14 mouse cellular contexts compared by ENCODE assay signal in genomic region chr6:84882663-84883517, GRCm38 (mm10).
DNase-seq lines count a peak whose midpoint lies in the region; ATAC-seq and TF ChIP-seq lines count a peak whose summit lies in the region.
"Had no signal": no experiment of that assay in that cellular context is flagged by ENCODE, and none has a peak within 500 bp of the region (broad histone marks: within the 10 kb centered on the region; RNA-seq: fewer than 3 reads in every experiment).

No protein-coding gene starts in this region.

- peak; percentile 14 for DNase-seq in kidney, adult 2 months
- DNase-seq in kidney, adult 8-10 months = no peak
- peak; percentile 7 for DNase-seq in embryo, embryonic 11 days
- no peak for DNase-seq in midbrain, embryonic 10.5 days (ENCODE audit: low spot score)
- no peak for DNase-seq in cerebellum, postnatal 4 days (ENCODE audit: low spot score in 2 of 2)
- DNase-seq in adrenal gland, postnatal 10 days = no peak
- DNase-seq: cerebellum, adult 18-20 months; gastrocnemius, adult 2 months; thymus, postnatal 14 days had no signal

- H3K9me3 ChIP-seq in liver, embryonic 16.5 days (replicated peaks; ENCODE audit: control insufficient read depth, low read length) = no peaks in the 10 kb centered on the region
- no peaks in the 10 kb centered on the region for H3K9me3 ChIP-seq in stomach, embryonic 15.5 days
- H3K9me3 ChIP-seq in midbrain, embryonic 10.5 days (replicated peaks) = no peaks in the 10 kb centered on the region
- H3K9me3 ChIP-seq: neural tube, embryonic 15.5 days had no signal

- no peaks in the 10 kb centered on the region for H3K36me3 ChIP-seq in kidney, adult 2 months (ENCODE audit: control insufficient read depth, insufficient read depth, low read length)
- H3K36me3 ChIP-seq in liver, embryonic 16.5 days (ENCODE audit: control insufficient read depth, insufficient read depth) = no peaks in the 10 kb centered on the region
- H3K36me3 ChIP-seq in stomach, embryonic 15.5 days = no peaks in the 10 kb centered on the region
- H3K36me3 ChIP-seq in midbrain, embryonic 10.5 days = no peaks in the 10 kb centered on the region
- H3K36me3 ChIP-seq: neural tube, embryonic 15.5 days had no signal

- TF ChIP-seq POLR2A in kidney, adult 2 months (IDR thresholded peaks at IDR 0.05; ENCODE audit: low read depth, low read length) = no peak

- peak overlapping the region; percentile 55 for H3K4me2 ChIP-seq in liver, embryonic 16.5 days (ENCODE audit: low read depth, low read length)
- H3K4me2 ChIP-seq in stomach, embryonic 15.5 days = no peak overlapping the region
- H3K4me2 ChIP-seq: midbrain, embryonic 11.5 days; neural tube, embryonic 15.5 days had no signal

- WGBS in kidney, adult 2 months = 75% methylated on average over 14 of the region's 14 CpGs
- WGBS in liver, embryonic 16.5 days (ENCODE audit: insufficient replicate concordance) = 11% methylated on average over 14 of the region's 14 CpGs
- WGBS in stomach, embryonic 15.5 days = 41% methylated on average over 14 of the region's 14 CpGs
- 85% methylated on average over 14 of the region's 14 CpGs for WGBS in midbrain, embryonic 10.5 days

- peak; percentile 99 for ATAC-seq in liver, embryonic 16.5 days (ENCODE audit: low read depth)
- ATAC-seq in stomach, embryonic 15.5 days (ENCODE audit: insufficient read depth, low FRiP score, low read depth) = peak; percentile 91

- no peaks in the 10 kb centered on the region for H3K27me3 ChIP-seq in kidney, adult 2 months (replicated peaks; ENCODE audit: control insufficient read depth, insufficient read depth, low read length)
- no peaks in the 10 kb centered on the region for H3K27me3 ChIP-seq in liver, embryonic 16.5 days (ENCODE audit: control insufficient read depth, insufficient read depth, low read depth, low read length)
- H3K27me3 ChIP-seq in stomach, embryonic 15.5 days (replicated peaks) = no peaks in the 10 kb centered on the region
- H3K27me3 ChIP-seq in midbrain, embryonic 10.5 days (ENCODE audit: low read depth, poor library complexity, severe bottlenecking) = no peaks in the 10 kb centered on the region
- H3K27me3 ChIP-seq: neural tube, embryonic 15.5 days had no signal

- no peak overlapping the region for H3K4me3 ChIP-seq in kidney, adult 2 months (ENCODE audit: insufficient read depth, low read depth, low read length)
- H3K4me3 ChIP-seq in liver, embryonic 16.5 days (ENCODE audit: low read depth, low read length) = peak overlapping the region; percentile 28
- no peak overlapping the region for H3K4me3 ChIP-seq in stomach, embryonic 15.5 days (replicated peaks)
- no peak overlapping the region for H3K4me3 ChIP-seq in midbrain, embryonic 10.5 days
- H3K4me3 ChIP-seq: gastrocnemius, adult 2 months; layer of hippocampus, adult 2 months; neural tube, embryonic 15.5 days had no signal

- no peaks in the 10 kb centered on the region; the same call in 1 of the 2 replicates for H3K4me1 ChIP-seq in kidney, adult 2 months (ENCODE audit: control insufficient read depth, insufficient read depth, low read length)
- peaks cover 24% of the 10 kb centered on the region for H3K4me1 ChIP-seq in liver, embryonic 16.5 days (ENCODE audit: control insufficient read depth, low read depth, low read length)
- H3K4me1 ChIP-seq in stomach, embryonic 15.5 days = no peaks in the 10 kb centered on the region
- H3K4me1 ChIP-seq in midbrain, embryonic 10.5 days = peaks cover 3% of the 10 kb centered on the region; the same call in 1 of the 2 replicates
- H3K4me1 ChIP-seq: neural tube, embryonic 15.5 days had no signal

- no peak overlapping the region for H3K27ac ChIP-seq in kidney, adult 2 months (ENCODE audit: insufficient read depth, low read depth, low read length)
- peak overlapping the region; percentile 78 for H3K27ac ChIP-seq in liver, embryonic 16.5 days (ENCODE audit: low read length)
- no peak overlapping the region for H3K27ac ChIP-seq in stomach, embryonic 15.5 days
- H3K27ac ChIP-seq in midbrain, embryonic 10.5 days (replicated peaks) = no peak overlapping the region
- H3K27ac ChIP-seq: gastrocnemius, adult 2 months; layer of hippocampus, adult 2 months; neural tube, embryonic 15.5 days had no signal

- no peak for TF ChIP-seq CTCF in kidney, adult 2 months (conservative IDR thresholded peaks at IDR 0.05; ENCODE audit: insufficient read depth, insufficient read length, low read depth, low read length)

- no peak overlapping the region for H3K9ac ChIP-seq in liver, embryonic 16.5 days (ENCODE audit: low read depth, low read length)
- no peak overlapping the region for H3K9ac ChIP-seq in stomach, embryonic 15.5 days
- H3K9ac ChIP-seq: neural tube, embryonic 15.5 days had no signal

Comparison
In these comparisons a context has a peak if more than half of its experiments do, and no peak if none do; other contexts are left out.
1. DNase-seq: peak in kidney, adult 2 months (single experiment) and embryo, embryonic 11 days (single experiment); none in kidney, adult 8-10 months (0 of 2), midbrain, embryonic 10.5 days (single experiment), cerebellum, postnatal 4 days (0 of 2) and adrenal gland, postnatal 10 days (single experiment).